Mouse (Mus musculus): ENCODE measurements at regions not wholly inside any gene's neighbourhood (a gene's known extent, or its start where the extent isn't known, plus 50 kb on each side); places are given as distances from the start of the nearest gene placed in this dataset.
"Not testable (repeated sequence)": the region's sequence is repeated elsewhere in the genome, so short reads cannot be mapped to it uniquely, and the experiment has no call there.

GRCm38 (mm10) chr13:26282291-26282690 is 487.7 kb downstream of the Hdgfl1 start:
- DNase-seq (ENCODE audit: low spot score in 2 of 2): peak in 1 of 2 experiments; percentile 8

- no peak for DNase-seq (ENCODE audit: low spot score in 2 of 2)
Observed at GRCm38 (mm10) chr13:26272850-26273249, 497.1 kb downstream of the Hdgfl1 start.

DNA sequence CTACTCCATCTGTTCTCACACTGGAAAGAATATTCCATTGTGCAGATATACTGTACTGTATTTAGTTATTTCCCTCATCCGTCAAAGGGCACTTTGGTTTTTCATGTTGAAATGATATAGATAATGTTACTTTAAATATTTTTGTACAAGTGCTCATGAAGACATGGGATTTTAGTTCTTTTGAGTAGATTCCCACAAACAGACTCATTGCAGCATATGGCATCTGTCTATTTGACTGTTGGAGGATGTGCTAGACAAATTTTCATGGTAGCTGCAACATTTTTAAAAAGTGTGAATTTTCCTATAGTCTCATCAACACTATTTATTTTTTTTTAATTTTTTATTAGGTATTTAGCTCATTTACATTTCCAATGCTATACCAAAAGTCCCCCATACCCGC is 502.5 kb downstream of the Hdgfl1 start:
- peak in 1 of 2 experiments; percentile 18 for DNase-seq (ENCODE audit: low spot score in 2 of 2)

- no peak for DNase-seq (ENCODE audit: low spot score in 2 of 2)
Observed at GRCm38 (mm10) chr13:26235941-26236340, 534.0 kb downstream of the Hdgfl1 start.

DNA sequence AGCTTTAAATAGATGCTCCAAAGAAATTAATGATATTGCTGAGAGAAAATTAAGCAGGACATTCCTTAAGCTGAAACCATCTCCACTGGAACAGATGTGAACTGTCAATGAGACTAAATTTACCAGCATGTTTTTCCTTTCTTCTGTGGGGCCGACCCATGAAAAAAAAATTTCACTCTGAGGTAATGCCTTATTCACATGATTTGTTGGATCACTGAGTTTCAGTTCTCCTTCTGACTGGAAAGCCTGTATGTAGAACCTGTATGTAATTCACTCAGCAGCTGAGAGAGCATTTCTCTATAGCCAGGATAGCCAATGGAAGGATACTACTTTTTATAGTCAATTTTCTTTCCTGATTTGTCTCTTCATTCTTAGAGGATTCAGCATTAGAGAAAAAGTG is 535.3 kb downstream of the Hdgfl1 start:
- no peak for DNase-seq (ENCODE audit: low spot score in 2 of 2)

DNA sequence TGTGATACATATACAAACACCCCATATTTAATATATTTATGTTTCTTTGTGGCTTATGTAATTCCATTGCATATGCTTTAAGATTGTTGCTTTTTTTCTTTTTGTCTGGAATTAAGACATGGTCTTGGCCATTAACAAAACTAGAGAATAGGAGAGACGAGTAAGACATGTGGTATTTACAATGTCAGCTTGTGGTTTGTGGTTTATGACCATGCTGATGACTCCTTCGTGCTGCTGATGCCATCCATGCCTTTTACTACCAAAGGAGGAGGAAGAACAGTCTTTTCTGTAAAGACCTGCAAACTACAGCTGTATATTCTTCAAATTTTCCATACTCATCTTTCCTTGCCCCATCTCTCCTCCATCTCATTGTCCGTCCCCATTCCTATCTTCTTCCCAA is 552.7 kb downstream of the Hdgfl1 start:
- DNase-seq (ENCODE audit: low spot score in 2 of 2): no peak

- no peak for DNase-seq (ENCODE audit: low spot score in 2 of 2)
Observed at GRCm38 (mm10) chr13:26216579-26216978, 553.4 kb downstream of the Hdgfl1 start.

- DNase-seq (ENCODE audit: low spot score in 2 of 2): no peak
Observed at GRCm38 (mm10) chr13:26205532-26206105, 564.3 kb downstream of the Hdgfl1 start.

- DNase-seq (ENCODE audit: low spot score in 2 of 2): no peak
Observed at GRCm38 (mm10) chr13:26194646-26195045, 575.3 kb downstream of the Hdgfl1 start.

DNA sequence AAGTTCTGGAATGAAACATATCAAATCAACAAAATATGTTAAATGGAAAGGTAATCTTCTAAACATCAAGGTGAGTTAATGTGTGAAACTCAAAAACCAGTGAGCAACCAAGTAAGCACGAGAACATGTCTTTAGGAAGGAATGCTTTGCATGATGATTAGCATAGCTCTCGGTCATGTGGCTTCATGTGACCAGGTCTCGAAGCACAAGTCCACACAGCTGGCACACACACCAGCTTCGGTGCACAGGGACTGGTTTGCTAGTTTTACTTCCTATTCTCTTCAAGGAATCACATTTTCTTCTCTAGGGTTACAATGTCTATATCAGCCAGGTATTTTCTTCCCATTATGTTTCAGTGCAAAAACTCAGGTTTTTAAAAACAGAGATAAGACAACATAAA is 586.1 kb downstream of the Hdgfl1 start:
- DNase-seq (ENCODE audit: low spot score in 2 of 2): no peak

- DNase-seq (ENCODE audit: low spot score in 2 of 2): no peak
Observed at GRCm38 (mm10) chr13:26171891-26172482, 598.0 kb downstream of the Hdgfl1 start.

GRCm38 (mm10) chr13:26169641-26170040 is 600.3 kb downstream of the Hdgfl1 start:
- no peak for DNase-seq (ENCODE audit: low spot score in 2 of 2)

GRCm38 (mm10) chr13:26158703-26159102 is 611.3 kb downstream of the Hdgfl1 start:
- no peak for DNase-seq (ENCODE audit: low spot score in 2 of 2)

- peak; percentile 87 to 95 for DNase-seq (ENCODE audit: low spot score in 2 of 2)
Observed at GRCm38 (mm10) chr13:26154701-26155471, 615.1 kb downstream of the Hdgfl1 start.

- DNase-seq (ENCODE audit: low spot score in 2 of 2): no peak
Observed at GRCm38 (mm10) chr13:26154251-26154650, 615.7 kb downstream of the Hdgfl1 start.

DNA sequence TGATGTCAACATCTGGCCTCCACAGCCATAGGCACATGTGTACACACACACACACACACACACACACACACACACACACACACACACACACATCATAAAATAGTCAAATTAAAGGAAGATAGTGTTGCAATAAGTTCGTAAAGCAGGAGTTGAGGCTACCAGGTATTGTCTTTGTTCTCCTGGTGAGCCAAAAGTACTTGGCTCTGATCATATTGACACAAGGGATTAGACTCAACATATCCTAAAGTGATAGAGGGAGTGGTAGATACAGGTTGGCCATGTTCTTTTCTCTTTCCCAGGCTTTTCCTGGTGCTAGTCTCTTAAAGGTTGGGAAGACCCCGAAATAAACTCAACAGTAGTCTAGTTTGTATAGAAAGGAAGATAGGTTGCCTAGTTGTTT is 616.9 kb downstream of the Hdgfl1 start:
- DNase-seq (ENCODE audit: low spot score in 2 of 2): no peak

- DNase-seq (ENCODE audit: low spot score in 2 of 2): no peak
Observed at GRCm38 (mm10) chr13:26150426-26150825, 619.5 kb downstream of the Hdgfl1 start.

GRCm38 (mm10) chr13:26142811-26143210 is 627.2 kb downstream of the Hdgfl1 start:
- no peak for DNase-seq (ENCODE audit: low spot score in 2 of 2)

- DNase-seq (ENCODE audit: low spot score in 2 of 2): peak in 1 of 2 experiments; percentile 7
Observed at GRCm38 (mm10) chr13:26119363-26119762, 650.6 kb downstream of the Hdgfl1 start.

- DNase-seq (ENCODE audit: low spot score in 2 of 2): no peak
Observed at GRCm38 (mm10) chr13:26114136-26114535, 655.8 kb downstream of the Hdgfl1 start.

DNA sequence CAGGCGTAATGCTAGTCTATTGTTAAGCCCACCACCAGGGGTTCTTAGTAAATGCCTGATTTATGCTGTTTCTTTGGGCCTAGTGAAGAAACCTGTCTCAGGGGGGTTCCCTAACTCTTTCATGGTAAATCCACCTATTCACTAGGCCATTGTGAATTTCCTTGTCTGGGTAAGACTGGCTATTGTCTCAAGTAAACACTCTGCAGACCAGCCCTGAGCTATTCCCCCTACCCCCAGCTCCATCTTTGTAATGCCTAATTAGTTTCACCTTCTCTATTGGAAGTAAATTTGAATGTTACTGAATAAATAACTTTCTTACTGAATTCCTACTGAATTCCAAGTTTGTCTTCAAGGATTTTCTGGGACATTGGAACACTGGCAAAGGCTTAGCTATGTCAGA is 656.2 kb downstream of the Hdgfl1 start:
- DNase-seq (ENCODE audit: low spot score in 2 of 2): not testable (repeated sequence)

- DNase-seq (ENCODE audit: low spot score in 2 of 2): no peak
Observed at GRCm38 (mm10) chr13:26112579-26112978, 657.4 kb downstream of the Hdgfl1 start.

All from layer of hippocampus, postnatal 14 days (tissue).